Mouse (Mus musculus): ENCODE measurements around the gene A730049H05Rik.

Gene A730049H05Rik

GRCm38 (mm10) chr6:92827360-92827759 is 11.1 kb downstream of the A730049H05Rik start:
- DNase-seq (ENCODE audit: low spot score in 2 of 2): no peak

GRCm38 (mm10) chr6:92829148-92829547 is 12.9 kb downstream of the A730049H05Rik start:
- DNase-seq (ENCODE audit: low spot score in 2 of 2): no peak

DNA sequence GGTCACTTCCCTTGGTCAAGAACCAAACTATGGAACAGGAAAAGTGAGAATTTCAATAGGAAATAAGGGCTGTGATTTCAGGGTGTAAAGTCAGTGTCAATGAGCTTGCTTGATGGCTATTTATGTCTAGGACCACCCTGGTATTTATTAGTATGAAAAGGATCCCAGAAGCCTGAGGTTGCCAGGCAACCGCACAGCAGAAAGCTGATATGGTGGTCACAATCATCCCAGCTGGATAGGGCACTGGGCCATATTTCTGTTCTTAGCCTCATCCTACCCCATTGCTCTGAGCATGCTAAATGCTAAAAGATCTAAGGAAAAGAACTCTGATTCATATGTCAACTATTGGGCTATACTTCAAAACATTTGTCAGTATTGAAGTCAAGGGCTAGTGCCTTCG is 14.8 kb downstream of the A730049H05Rik start:
- DNase-seq (ENCODE audit: low spot score in 2 of 2): no peak

DNA sequence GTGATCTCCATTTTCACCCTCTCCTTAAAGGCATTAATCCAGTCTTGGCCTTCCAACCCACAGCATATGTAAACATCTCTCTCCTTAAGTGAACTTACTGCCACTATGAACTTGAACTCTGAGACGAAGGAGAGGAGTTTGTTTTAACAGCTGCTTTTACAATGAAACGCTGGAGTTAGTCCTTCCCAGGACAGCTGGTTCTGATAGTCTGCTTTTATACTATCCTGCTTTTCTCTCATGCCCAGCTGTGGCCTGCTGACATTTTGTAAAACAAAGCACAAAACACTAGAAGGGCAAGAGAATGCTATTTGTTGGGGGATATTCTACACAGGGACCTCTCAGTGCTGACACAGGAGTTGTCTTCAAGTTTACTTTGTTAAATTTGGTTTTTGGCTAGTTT is 25.7 kb downstream of the A730049H05Rik start:
- DNase-seq (ENCODE audit: low spot score in 2 of 2): no peak

- no peak for DNase-seq (ENCODE audit: low spot score in 2 of 2)
Observed at GRCm38 (mm10) chr6:92843474-92843873, 27.2 kb downstream of the A730049H05Rik start.

- DNase-seq (ENCODE audit: low spot score in 2 of 2): no peak
Observed at GRCm38 (mm10) chr6:92845898-92846297, 29.6 kb downstream of the A730049H05Rik start.

GRCm38 (mm10) chr6:92846614-92847013 is 30.3 kb downstream of the A730049H05Rik start:
- no peak for DNase-seq (ENCODE audit: low spot score in 2 of 2)

GRCm38 (mm10) chr6:92849208-92849607 is 32.9 kb downstream of the A730049H05Rik start:
- DNase-seq (ENCODE audit: low spot score in 2 of 2): no peak

- DNase-seq (ENCODE audit: low spot score in 2 of 2): peak; percentile 42 to 64
Observed at GRCm38 (mm10) chr6:92850250-92850649, 34.0 kb downstream of the A730049H05Rik start.

- no peak for DNase-seq (ENCODE audit: low spot score in 2 of 2)
Observed at GRCm38 (mm10) chr6:92854873-92855272, 38.6 kb downstream of the A730049H05Rik start.

DNA sequence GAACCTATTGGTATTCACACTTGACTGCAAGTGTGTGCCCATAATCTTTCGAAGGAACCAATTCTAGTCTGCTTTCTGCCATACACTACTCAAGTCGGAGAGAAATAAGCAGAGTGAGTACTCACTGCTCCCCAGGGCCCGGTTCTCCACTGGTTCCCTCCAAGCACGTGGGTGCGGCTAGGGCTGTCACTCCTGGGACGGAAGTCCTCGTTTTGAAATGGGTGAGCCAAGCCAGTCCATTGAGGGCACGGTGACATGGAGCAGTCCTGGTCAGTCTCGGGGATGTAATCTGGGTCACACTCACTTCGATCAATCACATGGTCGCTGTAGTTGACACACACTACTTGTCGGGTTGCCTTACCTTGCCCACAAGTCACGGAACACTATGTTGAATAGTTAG is 41.5 kb downstream of the A730049H05Rik start:
- no peak for DNase-seq (ENCODE audit: low spot score in 2 of 2)

DNA sequence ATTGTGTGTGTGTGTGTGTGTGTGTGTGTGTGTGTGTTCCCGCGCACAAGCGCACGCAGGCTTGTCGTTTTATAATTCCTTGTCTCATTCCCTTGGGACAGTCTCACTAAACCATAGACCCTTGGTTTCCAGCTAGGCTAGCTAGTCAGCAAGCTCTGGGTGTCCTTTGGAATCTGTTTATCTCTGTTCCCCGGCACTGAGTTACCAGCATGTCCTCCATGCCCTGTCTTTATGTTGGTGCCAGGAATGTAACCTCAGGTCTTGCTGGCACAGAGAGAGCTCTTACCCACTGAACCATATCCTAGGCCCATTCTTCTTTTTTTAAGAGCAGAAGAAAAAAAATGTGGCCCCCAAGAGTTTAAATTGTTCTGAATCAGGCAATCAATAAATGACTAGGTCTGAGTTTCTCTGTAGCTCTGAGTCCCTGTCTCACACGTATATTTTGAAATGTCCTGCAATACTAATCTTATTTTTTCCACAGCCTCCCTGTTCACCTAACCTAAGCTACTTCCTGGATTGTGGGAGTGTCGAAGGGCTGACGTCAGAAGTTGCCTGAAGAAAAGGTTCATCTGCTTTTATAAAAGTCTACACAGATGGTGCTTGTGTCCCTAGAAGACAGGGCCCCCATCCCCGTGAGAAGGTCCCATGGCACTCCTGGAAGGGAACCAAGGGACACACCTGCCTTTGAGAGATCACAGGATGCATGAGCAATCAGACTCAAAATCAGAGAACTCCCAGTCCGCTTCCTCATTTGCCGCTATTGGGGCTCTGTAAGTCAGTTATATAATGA is 42.6 kb downstream of the A730049H05Rik start:
- DNase-seq (ENCODE audit: low spot score in 2 of 2): no peak

DNA sequence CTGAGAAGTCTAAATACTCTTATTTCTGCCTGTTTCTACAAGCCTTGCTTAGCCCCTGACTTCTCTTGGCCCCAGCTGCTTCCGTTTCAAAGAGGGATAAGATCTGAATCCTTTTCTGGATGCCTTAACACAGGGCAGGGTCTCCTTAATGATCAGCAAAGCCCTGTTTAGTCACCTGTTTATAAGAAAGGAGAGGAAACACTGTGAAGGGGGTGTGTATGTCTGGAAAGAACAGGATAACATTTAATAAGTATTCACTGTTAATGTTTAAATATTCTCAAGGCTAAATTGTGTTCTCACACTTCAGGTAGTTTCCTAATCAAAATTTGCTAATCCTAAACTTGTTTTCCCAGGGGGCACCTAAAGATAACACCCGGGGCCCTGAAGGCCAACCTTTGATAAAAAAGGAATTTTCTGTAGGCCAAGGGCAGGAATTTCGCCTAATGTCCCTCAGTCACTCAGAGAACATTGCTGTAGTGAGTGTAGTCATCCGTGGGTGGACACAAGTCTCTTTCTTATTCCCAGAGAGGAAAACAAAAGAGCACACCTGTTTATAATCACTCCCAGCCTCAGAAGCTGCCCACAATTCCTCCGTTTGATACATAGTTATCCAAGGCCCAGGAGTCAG is 44.1 kb downstream of the A730049H05Rik start:
- no peak for DNase-seq (ENCODE audit: low spot score in 2 of 2)

DNA sequence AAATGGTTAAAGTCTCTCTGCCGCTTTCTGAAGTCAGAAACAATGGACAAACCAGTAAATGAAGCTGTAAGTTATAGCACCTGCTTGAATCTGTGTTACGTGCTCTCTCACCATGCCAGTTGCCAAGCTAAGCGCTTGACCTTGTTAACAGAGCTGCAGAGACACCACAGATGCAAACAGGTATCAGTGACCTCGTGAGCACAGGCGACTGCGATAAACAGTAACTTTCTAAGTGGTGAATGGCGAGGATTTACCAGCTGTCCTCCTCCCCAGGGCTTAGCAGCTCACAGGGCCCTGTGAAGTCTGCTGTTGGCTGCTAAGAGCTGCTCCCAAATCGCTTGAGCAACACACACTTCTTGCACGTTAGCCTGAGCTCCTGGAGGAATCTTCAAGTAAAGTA is 46.3 kb downstream of the A730049H05Rik start:
- DNase-seq (ENCODE audit: low spot score in 2 of 2): no peak

DNA sequence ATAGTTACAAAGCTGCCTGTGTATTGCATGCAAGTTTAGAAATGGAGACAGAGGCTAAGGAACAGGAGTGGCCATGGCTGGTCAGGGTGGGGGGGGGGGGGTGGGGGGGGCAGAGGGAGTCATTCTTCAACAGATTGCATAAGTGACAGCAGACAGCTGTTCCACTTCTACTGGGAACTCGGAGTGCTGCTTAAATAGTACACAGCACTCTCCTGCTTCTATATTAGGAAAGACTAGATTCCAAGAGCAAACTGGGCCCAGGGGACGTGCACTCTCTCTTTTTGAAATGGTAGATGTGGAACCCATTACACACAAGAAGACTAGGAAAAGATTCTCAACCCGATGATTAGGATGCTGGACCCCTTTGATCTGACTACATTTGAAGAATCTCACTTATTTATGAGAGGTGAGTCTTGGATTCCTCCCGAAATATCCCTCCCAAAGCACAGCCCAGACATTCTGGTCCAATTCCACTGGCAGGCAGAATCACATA is 52.9 kb downstream of the A730049H05Rik start, which contains the start of gene Gm15737:
Gene Gm15737, plus strand, starts transcription at position 269 of the 493 bp plus-strand sequence.
- DNase-seq (ENCODE audit: low spot score in 2 of 2): no peak

GRCm38 (mm10) chr6:92869582-92870219 is 53.4 kb downstream of the A730049H05Rik start:
- no peak for DNase-seq (ENCODE audit: low spot score in 2 of 2)

DNA sequence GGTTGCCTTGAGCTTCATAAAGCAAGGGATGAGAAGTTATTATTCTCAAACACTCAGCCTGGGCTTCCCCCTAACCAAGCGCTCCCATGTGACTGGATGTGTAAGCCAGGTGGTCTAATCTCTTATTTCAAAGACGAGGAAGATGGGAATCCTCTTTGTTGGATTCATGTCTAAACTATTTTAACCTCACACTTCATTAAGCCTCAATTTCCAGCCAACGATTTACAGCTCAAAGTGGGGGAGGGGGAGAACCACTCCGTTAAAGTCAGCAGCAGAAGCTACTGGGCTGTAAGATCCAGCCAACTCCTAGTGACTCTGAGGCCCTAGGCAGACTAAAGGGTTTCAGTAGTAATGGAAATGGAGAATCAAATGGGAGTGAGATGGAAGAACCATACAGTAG is 55.5 kb downstream of the A730049H05Rik start:
- DNase-seq (ENCODE audit: low spot score in 2 of 2): no peak

DNA sequence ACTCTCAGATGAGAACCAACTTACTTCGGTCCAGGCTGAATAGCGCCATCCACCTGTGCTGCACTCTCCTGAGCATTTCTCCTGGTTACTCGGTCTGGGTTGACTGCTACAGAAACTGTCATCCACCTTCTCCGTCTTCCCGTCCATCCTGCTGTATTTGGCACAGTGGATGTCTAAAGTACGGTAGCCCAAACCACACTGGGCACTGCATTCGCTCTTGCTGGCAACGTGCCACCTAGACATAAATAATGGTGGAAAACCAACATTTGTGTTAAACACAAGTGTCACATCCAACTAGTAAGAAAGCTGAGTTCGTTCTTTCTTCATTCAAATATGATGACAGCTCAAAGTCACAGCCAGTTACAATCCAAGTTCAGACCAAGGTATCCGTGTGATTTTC is 56.5 kb downstream of the A730049H05Rik start:
- no peak for DNase-seq (ENCODE audit: low spot score in 2 of 2)

- no peak for DNase-seq (ENCODE audit: low spot score in 2 of 2)
Observed at GRCm38 (mm10) chr6:92874854-92875253, 58.6 kb downstream of the A730049H05Rik start.

GRCm38 (mm10) chr6:92875340-92875739 is 59.1 kb downstream of the A730049H05Rik start:
- no peak for DNase-seq (ENCODE audit: low spot score in 2 of 2)

DNA sequence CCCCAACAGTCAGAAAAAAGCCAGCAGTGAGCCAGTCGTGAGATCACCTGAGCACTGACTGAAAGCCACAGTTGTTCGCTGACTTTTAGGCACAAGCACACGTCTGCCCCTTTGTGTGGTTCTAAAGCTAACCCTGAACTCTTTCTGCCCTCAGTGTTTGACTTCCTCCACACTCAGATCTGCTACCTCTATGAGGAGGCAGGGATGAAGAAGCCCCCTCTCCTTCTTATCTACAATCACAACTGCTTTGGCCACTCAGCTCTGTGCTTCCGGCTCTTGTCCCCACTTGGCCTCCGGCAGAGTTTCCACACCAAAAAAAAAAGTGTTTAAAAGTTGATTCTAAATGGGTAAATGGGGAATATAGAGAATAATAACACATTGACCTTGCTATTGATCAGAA is 59.8 kb downstream of the A730049H05Rik start:
- no peak for DNase-seq (ENCODE audit: low spot score in 2 of 2)

GRCm38 (mm10) chr6:92877236-92877635 is 61.0 kb downstream of the A730049H05Rik start:
- no peak for DNase-seq (ENCODE audit: low spot score in 2 of 2)

DNA sequence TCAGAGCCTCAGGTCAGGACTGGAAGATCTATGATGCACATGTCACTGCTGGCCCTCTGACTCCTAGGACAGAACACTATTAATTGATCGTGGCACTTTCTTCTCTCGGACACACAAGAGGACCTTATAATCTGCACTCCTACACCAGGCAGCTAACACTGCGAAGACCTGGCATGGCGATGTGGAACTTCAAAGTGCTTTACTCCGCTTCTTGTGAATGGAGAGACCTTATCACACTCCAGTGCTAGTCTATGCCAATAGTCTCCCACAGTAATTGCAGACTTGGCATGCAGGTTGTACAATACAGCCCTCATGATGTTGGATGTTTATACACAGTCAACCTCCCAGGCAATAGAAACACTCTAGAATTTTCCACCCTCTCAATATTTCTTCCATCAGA is 62.5 kb downstream of the A730049H05Rik start:
- DNase-seq (ENCODE audit: low spot score in 2 of 2): no peak

All from frontal cortex, postnatal 10 days (tissue).